Mouse (Mus musculus): ENCODE data around the gene Mrpl43. TPM values are rescaled to one million over a fixed set of nuclear protein-coding genes. Genes with fewer than 3 reads are reported as not detected.

Mrpl43 gene
- polyA plus RNA-seq, 1 experiment from 2014 or later, result 75.3 TPM

- Histone ChIP-seq H3K9me3 (replicated peaks) (no peaks in the 10 kb centered on the region), H3K36me3 (peaks cover 93% of the 10 kb centered on the region), H3K27ac (peak overlapping the region; percentile 42; the same call in 1 of the 2 replicates), H3K27me3 (ENCODE audit: low read depth, poor library complexity, severe bottlenecking) (no peaks in the 10 kb centered on the region), H3K4me1 (peaks cover 54% of the 10 kb centered on the region), H3K4me3 (no peak overlapping the region)
- no peak for DNase-seq (ENCODE audit: low spot score)
- 94% methylated on average over 20 of the region's 20 CpGs for WGBS
Observed at GRCm38 (mm10) chr19:45024775-45025174, 18.5 kb upstream of the Mrpl43 start.

GRCm38 (mm10) chr19:45023993-45024392 lies 17.8 kb upstream of the Mrpl43 start:
- no peak overlapping the region for H3K27ac ChIP-seq
- H3K9me3 ChIP-seq (replicated peaks), result no peaks in the 10 kb centered on the region
- 86% methylated on average over 11 of the region's 11 CpGs for WGBS
- H3K27me3 ChIP-seq (ENCODE audit: low read depth, poor library complexity, severe bottlenecking), result no peaks in the 10 kb centered on the region
- peaks cover 94% of the 10 kb centered on the region for H3K36me3 ChIP-seq
- H3K4me1 ChIP-seq, result peaks cover 57% of the 10 kb centered on the region
- H3K4me3 ChIP-seq, result no peak overlapping the region
- DNase-seq (ENCODE audit: low spot score), result no peak

GRCm38 (mm10) chr19:45021362-45021761 lies 15.1 kb upstream of the Mrpl43 start:
- DNase-seq (ENCODE audit: low spot score), result no peak
- Histone ChIP-seq H3K27me3 (ENCODE audit: low read depth, poor library complexity, severe bottlenecking) (no peaks in the 10 kb centered on the region), H3K4me1 (peaks cover 57% of the 10 kb centered on the region), H3K36me3 (peaks cover 68% of the 10 kb centered on the region), H3K4me3 (0 out of 2 replicates have a peak overlapping the region, but pooled peaks have one; percentile 9), H3K27ac (0 out of 2 replicates have a peak overlapping the region, but pooled peaks have one; percentile 25), H3K9me3 (replicated peaks) (no peaks in the 10 kb centered on the region)
- 97% methylated on average over 15 of the region's 15 CpGs for WGBS

- Histone ChIP-seq H3K27ac (0 out of 2 replicates have a peak overlapping the region, but pooled peaks have one; percentile 31), H3K4me3 (peak overlapping the region; percentile 9), H3K27me3 (ENCODE audit: low read depth, poor library complexity, severe bottlenecking) (no peaks in the 10 kb centered on the region), H3K36me3 (peaks cover 58% of the 10 kb centered on the region), H3K4me1 (peaks cover 61% of the 10 kb centered on the region), H3K9me3 (replicated peaks) (no peaks in the 10 kb centered on the region)
- DNase-seq (ENCODE audit: low spot score), result no peak
- WGBS, result 76% methylated on average over 6 of the region's 6 CpGs
Observed at GRCm38 (mm10) chr19:45020348-45020747, 14.1 kb upstream of the Mrpl43 start.

- WGBS, result 0% methylated on average over 13 of the region's 13 CpGs
Observed at GRCm38 (mm10) chr19:45018351-45018831, 12.1 kb upstream of the Mrpl43 start.

GRCm38 (mm10) chr19:45017909-45018308 lies 11.7 kb upstream of the Mrpl43 start:
- H3K9me3 ChIP-seq (replicated peaks), result no peaks in the 10 kb centered on the region
- H3K4me3 ChIP-seq, result peak overlapping the region; percentile 76
- H3K27me3 ChIP-seq (ENCODE audit: low read depth, poor library complexity, severe bottlenecking), result no peaks in the 10 kb centered on the region
- DNase-seq (ENCODE audit: low spot score), result peak; percentile 91
- WGBS, result under 1% methylated on average over 48 of the region's 48 CpGs
- peaks cover 33% of the 10 kb centered on the region for H3K36me3 ChIP-seq
- H3K4me1 ChIP-seq, result peaks cover 79% of the 10 kb centered on the region
- H3K27ac ChIP-seq, result peak overlapping the region; percentile 92

More at GRCm38 (mm10) chr19:45018351-45018831, 12.1 kb upstream of the Mrpl43 start:
- peak overlapping the region; percentile 92 for H3K27ac ChIP-seq
- H3K36me3 ChIP-seq, result peaks cover 38% of the 10 kb centered on the region
- no peaks in the 10 kb centered on the region for H3K9me3 ChIP-seq (replicated peaks)
- H3K4me1 ChIP-seq, result peaks cover 74% of the 10 kb centered on the region
- DNase-seq (ENCODE audit: low spot score), result peak; percentile 64
- peak overlapping the region; percentile 76 for H3K4me3 ChIP-seq
- H3K27me3 ChIP-seq (ENCODE audit: low read depth, poor library complexity, severe bottlenecking), result no peaks in the 10 kb centered on the region

GRCm38 (mm10) chr19:45017216-45017771 lies 11.1 kb upstream of the Mrpl43 start:
- Histone ChIP-seq H3K4me3 (peak overlapping the region; percentile 76), H3K27me3 (ENCODE audit: low read depth, poor library complexity, severe bottlenecking) (no peaks in the 10 kb centered on the region), H3K9me3 (replicated peaks) (no peaks in the 10 kb centered on the region), H3K4me1 (peaks cover 85% of the 10 kb centered on the region), H3K36me3 (peaks cover 30% of the 10 kb centered on the region), H3K27ac (peak overlapping the region; percentile 92)
- 0% methylated on average over 16 of the region's 27 CpGs for WGBS
- peak; percentile 90 for DNase-seq (ENCODE audit: low spot score)

- 1% methylated on average over 18 of the region's 18 CpGs for WGBS
- H3K27me3 ChIP-seq (ENCODE audit: low read depth, poor library complexity, severe bottlenecking), result no peaks in the 10 kb centered on the region
- H3K4me1 ChIP-seq, result peaks cover 84% of the 10 kb centered on the region
- DNase-seq (ENCODE audit: low spot score), result peak; percentile 71
- H3K36me3 ChIP-seq, result peaks cover 30% of the 10 kb centered on the region
- peak overlapping the region; percentile 76 for H3K4me3 ChIP-seq
- H3K9me3 ChIP-seq (replicated peaks), result no peaks in the 10 kb centered on the region
- H3K27ac ChIP-seq, result peak overlapping the region; percentile 92
Observed at GRCm38 (mm10) chr19:45016341-45017215, 10.3 kb upstream of the Mrpl43 start.

GRCm38 (mm10) chr19:45015518-45016281 lies 9.5 kb upstream of the Mrpl43 start:
- H3K36me3 ChIP-seq, result peaks cover 30% of the 10 kb centered on the region
- peak overlapping the region; percentile 92 for H3K27ac ChIP-seq
- H3K4me1 ChIP-seq, result peaks cover 76% of the 10 kb centered on the region
- WGBS, result under 1% methylated on average over 34 of the region's 34 CpGs
- DNase-seq (ENCODE audit: low spot score), result peak; percentile 73
- no peaks in the 10 kb centered on the region for H3K9me3 ChIP-seq (replicated peaks)
- H3K4me3 ChIP-seq, result peak overlapping the region; percentile 76
- H3K27me3 ChIP-seq (ENCODE audit: low read depth, poor library complexity, severe bottlenecking), result no peaks in the 10 kb centered on the region

GRCm38 (mm10) chr19:45014981-45015402 lies 8.8 kb upstream of the Mrpl43 start:
- Histone ChIP-seq H3K36me3 (peaks cover 30% of the 10 kb centered on the region), H3K27ac (peak overlapping the region; percentile 92), H3K4me3 (peak overlapping the region; percentile 76), H3K27me3 (ENCODE audit: low read depth, poor library complexity, severe bottlenecking) (no peaks in the 10 kb centered on the region), H3K4me1 (peaks cover 68% of the 10 kb centered on the region), H3K9me3 (replicated peaks) (no peaks in the 10 kb centered on the region)
- WGBS, result 0% methylated on average over 25 of the region's 25 CpGs
- DNase-seq (ENCODE audit: low spot score), result peak; percentile 77

- Histone ChIP-seq H3K36me3 (peaks cover 30% of the 10 kb centered on the region), H3K4me3 (peak within 1 kb of the TSS; percentile 76), H3K27me3 (ENCODE audit: low read depth, poor library complexity, severe bottlenecking) (no peaks in the 10 kb centered on the region), H3K9me3 (replicated peaks) (no peaks in the 10 kb centered on the region), H3K27ac (peak within 1 kb of the TSS; percentile 92), H3K4me1 (peaks cover 64% of the 10 kb centered on the region)
- peak; percentile 73 for DNase-seq (ENCODE audit: low spot score)
- WGBS, result 3% methylated on average over 10 of the region's 10 CpGs
Observed at GRCm38 (mm10) chr19:45014335-45014971, 8.2 kb upstream of the Mrpl43 start, which contains the start of gene Lzts2. Lzts2 (plus strand) TSS chr19:45014414.
